Mouse (Mus musculus): ENCODE measurements at regions not wholly inside any gene's neighbourhood (a gene's known extent, or its start where the extent isn't known, plus 50 kb on each side); places are given as distances from the start of the nearest gene placed in this dataset.
"Not testable (repeated sequence)": the region's sequence is repeated elsewhere in the genome, so short reads cannot be mapped to it uniquely, and the experiment has no call there.

DNA sequence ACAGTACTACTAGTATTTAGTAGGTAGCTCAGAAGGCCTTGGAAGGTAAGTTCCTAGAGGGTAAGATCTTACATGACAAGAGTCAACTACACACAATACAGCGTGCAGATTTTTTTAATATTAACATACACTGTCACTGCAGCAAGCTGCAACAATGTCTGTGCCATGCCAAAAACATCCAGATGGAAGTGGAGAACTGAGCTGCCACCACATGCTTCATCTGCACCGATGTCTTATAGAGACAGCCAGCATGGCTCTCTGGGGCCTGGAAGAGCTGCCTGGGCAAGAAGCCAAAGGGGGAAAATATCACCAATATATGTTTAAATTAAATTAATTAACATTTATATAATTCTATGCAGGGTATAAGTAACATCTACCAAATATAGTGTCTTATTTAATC, 795.3 kb downstream of the Cypt12 start:
- no peak for DNase-seq (ENCODE audit: low spot score)

GRCm38 (mm10) chr3:18744216-18744615, 796.0 kb downstream of the Cypt12 start:
- no peak for DNase-seq (ENCODE audit: low spot score)

DNA sequence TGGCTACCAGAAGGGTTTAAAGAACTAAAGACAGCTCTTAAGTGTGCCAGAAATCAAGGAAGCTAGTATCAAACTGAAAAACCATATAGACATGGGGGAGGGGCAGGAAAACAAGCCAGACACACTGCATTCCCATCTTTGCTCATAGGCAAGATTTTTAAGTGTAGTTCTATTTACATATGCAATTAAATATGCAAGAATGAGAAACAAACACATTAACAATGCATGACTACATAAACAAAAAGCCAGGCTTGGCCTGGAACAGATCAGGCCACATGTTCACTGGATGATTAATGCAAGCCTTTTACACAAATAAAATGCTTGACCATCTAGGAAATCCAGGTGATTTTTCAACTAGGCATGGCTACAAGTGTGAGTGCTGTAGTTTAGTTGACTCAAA, 798.0 kb downstream of the Cypt12 start:
- no peak for DNase-seq (ENCODE audit: low spot score)

GRCm38 (mm10) chr3:18746898-18747297, 798.7 kb downstream of the Cypt12 start:
- no peak for DNase-seq (ENCODE audit: low spot score)

GRCm38 (mm10) chr3:18751660-18752259, 803.5 kb downstream of the Cypt12 start:
- DNase-seq (ENCODE audit: low spot score): no peak

GRCm38 (mm10) chr3:18764301-18765078, 816.3 kb downstream of the Cypt12 start:
- DNase-seq (ENCODE audit: low spot score): no peak

GRCm38 (mm10) chr3:18778481-18778880, 830.3 kb downstream of the Cypt12 start:
- DNase-seq (ENCODE audit: low spot score): no peak

DNA sequence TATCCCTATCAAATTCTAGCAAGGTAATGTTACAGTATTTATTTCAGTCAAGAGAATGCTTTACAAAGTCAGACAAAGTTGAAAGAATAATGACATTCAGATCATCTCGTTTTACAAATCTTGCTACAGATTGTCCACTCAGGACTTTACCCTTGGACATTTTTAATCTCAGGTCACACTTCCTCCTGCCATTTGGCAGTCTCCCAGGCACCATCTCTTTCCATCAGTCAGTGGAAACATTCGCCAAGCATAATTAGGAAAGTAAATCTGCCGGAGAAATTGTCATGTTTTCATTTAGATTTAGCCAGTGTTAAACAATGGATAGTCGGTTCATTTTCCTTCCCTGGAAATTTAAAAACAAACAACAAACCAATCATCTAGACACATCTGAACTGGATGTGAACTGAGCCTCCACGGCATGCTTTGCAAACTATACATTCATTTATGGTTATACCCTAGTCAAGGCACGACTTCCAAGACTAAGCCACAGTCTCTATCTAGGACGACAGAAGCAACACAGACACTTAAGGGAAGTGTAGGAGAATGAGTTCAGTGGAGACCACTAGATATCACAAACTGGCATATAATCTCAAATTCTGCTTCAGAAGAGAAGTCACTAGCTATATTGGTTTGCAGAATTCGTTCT, 839.4 kb downstream of the Cypt12 start:
- no peak for DNase-seq (ENCODE audit: low spot score)

DNA sequence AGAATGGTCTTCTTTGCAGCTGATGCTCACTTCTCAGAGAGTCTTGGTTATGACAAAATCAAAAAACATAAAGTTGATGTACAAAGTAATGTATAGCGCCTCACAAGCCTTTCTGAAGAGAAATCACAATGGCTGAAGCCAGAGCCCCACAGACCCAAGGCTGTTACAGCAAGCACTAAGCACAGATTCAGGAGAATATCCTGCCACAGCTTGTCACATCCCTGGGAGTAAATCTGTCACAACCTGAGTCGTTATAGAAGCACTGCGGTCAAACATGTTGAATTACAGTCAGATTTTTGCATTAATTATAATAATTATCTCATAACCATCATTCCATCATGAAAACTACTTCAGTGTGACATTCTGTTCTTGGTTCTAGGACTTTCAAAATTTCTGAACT, 825.7 kb downstream of the 1700064H15Rik start:
- DNase-seq (ENCODE audit: low spot score): no peak

DNA sequence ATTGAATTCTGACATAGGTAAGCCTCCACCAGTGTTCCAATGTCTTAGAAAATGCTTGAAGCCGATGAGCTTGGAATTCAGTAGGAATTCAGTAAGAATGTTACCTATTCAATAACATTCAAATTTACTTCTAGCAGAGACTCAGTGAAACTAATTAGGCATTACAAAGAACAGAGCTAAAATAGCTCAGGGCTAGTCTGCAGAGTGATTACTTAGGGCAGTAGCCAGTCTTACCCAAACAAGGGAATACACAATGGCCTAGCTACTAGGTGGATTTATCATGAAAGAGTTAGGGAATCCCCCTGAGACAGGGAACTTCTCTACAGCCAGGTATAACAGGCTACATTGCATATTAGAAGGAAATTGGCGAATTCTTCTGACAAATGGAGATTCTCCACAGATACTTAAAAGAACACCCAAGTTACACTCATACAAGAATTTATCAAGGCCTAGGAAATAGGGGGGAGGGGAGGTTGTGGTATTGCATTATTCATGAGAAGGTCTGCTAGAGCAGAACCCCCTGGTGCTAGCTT, 799.6 kb downstream of the 1700064H15Rik start:
- DNase-seq (ENCODE audit: low spot score): not testable (repeated sequence)

- no peak for DNase-seq (ENCODE audit: low spot score)
Measured at GRCm38 (mm10) chr3:18868117-18868739, 760.2 kb downstream of the 1700064H15Rik start.

DNA sequence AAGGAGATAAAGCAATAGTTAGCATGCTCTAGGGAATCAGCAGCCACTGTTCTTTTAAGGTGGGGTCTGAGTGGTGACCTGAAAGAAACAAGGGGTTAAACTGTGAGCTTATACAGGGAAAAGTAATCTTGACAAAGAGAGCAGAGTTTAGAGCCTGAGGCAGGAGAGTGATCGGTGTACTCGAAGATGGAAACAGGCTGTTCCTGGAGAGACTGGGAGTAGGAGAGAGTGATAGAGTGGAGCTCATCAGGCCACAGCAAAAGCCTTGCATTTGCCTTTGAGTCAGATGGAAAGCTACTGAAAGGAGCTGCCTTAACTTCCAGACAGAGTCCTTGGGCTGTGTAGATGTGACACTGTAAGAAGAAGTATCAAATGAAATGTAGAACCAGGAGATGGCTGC, 759.7 kb downstream of the 1700064H15Rik start:
- DNase-seq (ENCODE audit: low spot score): no peak

- DNase-seq (ENCODE audit: low spot score): no peak
Measured at GRCm38 (mm10) chr3:18877060-18877459, 751.4 kb downstream of the 1700064H15Rik start.

- no peak for DNase-seq (ENCODE audit: low spot score)
Measured at GRCm38 (mm10) chr3:18877572-18877971, 750.9 kb downstream of the 1700064H15Rik start.

- no peak for DNase-seq (ENCODE audit: low spot score)
Measured at GRCm38 (mm10) chr3:18881186-18881585, 747.3 kb downstream of the 1700064H15Rik start.

DNA sequence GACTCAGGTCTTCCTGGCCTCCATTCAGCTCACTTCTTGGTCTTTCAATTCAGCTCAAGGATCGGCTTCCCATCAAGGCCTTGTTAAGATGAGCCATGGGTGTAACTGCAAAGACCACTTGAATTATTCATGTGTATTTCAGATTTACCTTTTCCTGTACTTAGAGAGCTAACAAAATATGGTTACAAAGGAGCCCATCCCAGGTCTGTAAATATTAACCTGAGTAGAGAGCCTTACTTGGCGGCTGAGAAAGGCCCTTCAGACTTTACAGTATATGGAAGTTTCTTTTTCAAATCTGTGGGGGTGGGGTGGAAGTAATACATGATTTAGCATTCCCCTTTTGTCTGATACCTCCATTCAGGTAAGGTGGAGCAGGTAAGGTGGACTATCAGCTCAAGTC, 735.7 kb downstream of the 1700064H15Rik start:
- DNase-seq (ENCODE audit: low spot score): no peak

GRCm38 (mm10) chr3:18905769-18906168, 722.7 kb downstream of the 1700064H15Rik start:
- DNase-seq (ENCODE audit: low spot score): no peak

GRCm38 (mm10) chr3:18906210-18906609, 722.3 kb downstream of the 1700064H15Rik start:
- DNase-seq (ENCODE audit: low spot score): no peak

GRCm38 (mm10) chr3:18908737-18909136, 719.7 kb downstream of the 1700064H15Rik start:
- DNase-seq (ENCODE audit: low spot score): no peak

DNA sequence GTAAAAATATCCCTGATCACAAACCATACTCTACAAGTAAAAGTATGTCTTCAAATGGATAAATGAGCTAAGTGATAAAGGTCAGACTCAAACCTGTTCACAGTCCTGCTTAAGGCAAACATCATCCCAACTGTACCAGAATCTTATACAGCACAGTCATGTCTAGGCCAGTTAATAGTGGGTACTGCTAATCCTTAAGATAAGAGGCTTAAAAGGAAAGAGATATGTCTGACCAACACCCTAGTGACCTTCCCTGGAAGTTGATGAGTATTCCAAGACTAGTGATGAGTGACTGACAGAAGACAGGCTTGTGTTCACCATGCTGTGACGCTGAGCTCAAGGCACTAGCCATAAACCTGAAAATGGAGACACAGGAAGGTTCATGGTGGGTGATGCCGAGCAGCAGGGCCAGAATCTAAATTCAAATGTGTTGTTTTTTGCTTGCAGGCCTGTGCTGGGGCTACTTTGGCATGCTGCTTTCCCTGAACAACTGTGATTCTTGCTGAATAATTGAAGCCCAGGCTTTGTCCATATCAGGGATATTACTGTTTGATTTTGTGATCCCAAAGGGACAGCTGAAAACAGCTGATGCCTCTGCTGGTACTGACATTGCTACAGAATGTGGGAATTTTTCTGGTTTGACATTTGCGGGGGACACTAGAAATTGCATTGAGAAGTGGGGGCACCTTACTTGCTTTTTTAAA, 699.9 kb downstream of the 1700064H15Rik start:
- no peak for DNase-seq (ENCODE audit: low spot score)

GRCm38 (mm10) chr3:18929105-18929492, 699.4 kb downstream of the 1700064H15Rik start:
- DNase-seq (ENCODE audit: low spot score): no peak
